Mouse (Mus musculus) ES-E14 (cell line): Measurements from ENCODE around the gene Zbed3. TPM values are rescaled to one million over a fixed set of nuclear protein-coding genes. Genes with fewer than 3 reads are reported as not detected.
A peak's percentile ranks its signal among the peaks of the same experiment; 100 is the strongest.

Experiments used
- DNase-seq: peaks from one replicate; pipeline ENCODE4 v3.0.0-alpha.2; 2013; ENCODE audit warnings: low read depth, low spot score
- H3K27ac ChIP-seq: 2 replicates; pipeline ENCODE4 v1.5.1; 2012; ENCODE audit warnings: low read depth, mild to moderate bottlenecking, low read length, moderate library complexity, mixed read lengths; ENCODE audit not compliant: poor library complexity, insufficient read depth, severe bottlenecking
- H3K36me3 ChIP-seq: 2 replicates; pipeline ENCODE4 v1.6.1; 2012; ENCODE audit warnings: mild to moderate bottlenecking, low read length, moderate library complexity, mixed read lengths; ENCODE audit not compliant: control insufficient read depth, poor library complexity, insufficient read depth, severe bottlenecking
- H3K4me1 ChIP-seq, 2 experiments: fragments of 150-350 bp in 1 of 2; sonication (generic) in 1 of 2; 2 replicates each; pipeline ENCODE4 v1.6.1; 2012; ENCODE audit warnings: low read length in 2 of 2, mild to moderate bottlenecking in 1 of 2, mixed read lengths in 1 of 2; ENCODE audit not compliant: control insufficient read depth in 2 of 2, insufficient read depth in 2 of 2, poor library complexity in 1 of 2
- H3K4me3 ChIP-seq, 2 experiments: fragments of 150-350 bp in 1 of 2; sonication (generic) in 1 of 2; 2 replicates each; pipeline ENCODE4 v1.5.1; 2012; ENCODE audit warnings: low read length in 2 of 2, low read depth in 1 of 2, mild to moderate bottlenecking in 1 of 2, mixed read lengths in 1 of 2; ENCODE audit not compliant: insufficient read depth in 1 of 2, poor library complexity in 1 of 2, severe bottlenecking in 1 of 2
- H3K9ac ChIP-seq: 2 replicates; pipeline ENCODE4 v1.6.1; 2012; ENCODE audit warnings: low read depth, mild to moderate bottlenecking, low read length, mixed read lengths; ENCODE audit not compliant: poor library complexity, insufficient read depth, severe bottlenecking
- H3K9me3 ChIP-seq: fragments of 150-350 bp; sonication (generic); 2 replicates; pipeline ENCODE4 v1.6.1; 2012; ENCODE audit warnings: low read depth, mild to moderate bottlenecking, low read length; ENCODE audit not compliant: control insufficient read depth, insufficient read depth
- CHD2 ChIP-seq: IDR thresholded peaks from 2 replicates; pipeline ENCODE4 v1.6.1; 2014; ENCODE audit warnings: mild to moderate bottlenecking, low read depth, low read length, inconsistent platforms
- HCFC1 ChIP-seq: IDR thresholded peaks from 2 replicates; pipeline ENCODE4 v1.6.1; 2012; ENCODE audit warnings: low read length, inconsistent platforms, borderline replicate concordance; ENCODE audit not compliant: insufficient read depth
- MAFK ChIP-seq: IDR thresholded peaks from 2 replicates; pipeline ENCODE4 v1.6.1; 2014; ENCODE audit warnings: mild to moderate bottlenecking, low read depth, low read length, inconsistent platforms; ENCODE audit not compliant: insufficient read depth
- ZC3H11A ChIP-seq: IDR thresholded peaks from 2 replicates; pipeline ENCODE4 v1.6.1; 2012; ENCODE audit warnings: low read depth, mild to moderate bottlenecking, inconsistent platforms, low read length, borderline replicate concordance
- ZNF384 ChIP-seq: IDR thresholded peaks from 2 replicates; pipeline ENCODE4 v1.6.1; 2012; ENCODE audit warnings: low read depth, low read length, inconsistent platforms
- in situ Hi-C, 2 experiments: fragments of 600-800 bp; cut with MboI; formaldehyde crosslinking; loops; one replicate each; pipeline ENCODE4 v1.15.1; 2025; ENCODE audit warnings: low sequenced_read_pairs in 2 of 2, inconsistent platforms in 1 of 2; ENCODE audit not compliant: unreplicated experiment in 2 of 2
- total RNA-seq: library from RNA; depleted of rRNA; stranded (reverse); fragments of 300-350 nt; gene quantifications from 2 replicates; pipeline ENCODE4 v1.2.3, GENCODE M21; 2012

Zbed3 gene
- total RNA-seq, 1 experiment = 4.7 TPM

DNA sequence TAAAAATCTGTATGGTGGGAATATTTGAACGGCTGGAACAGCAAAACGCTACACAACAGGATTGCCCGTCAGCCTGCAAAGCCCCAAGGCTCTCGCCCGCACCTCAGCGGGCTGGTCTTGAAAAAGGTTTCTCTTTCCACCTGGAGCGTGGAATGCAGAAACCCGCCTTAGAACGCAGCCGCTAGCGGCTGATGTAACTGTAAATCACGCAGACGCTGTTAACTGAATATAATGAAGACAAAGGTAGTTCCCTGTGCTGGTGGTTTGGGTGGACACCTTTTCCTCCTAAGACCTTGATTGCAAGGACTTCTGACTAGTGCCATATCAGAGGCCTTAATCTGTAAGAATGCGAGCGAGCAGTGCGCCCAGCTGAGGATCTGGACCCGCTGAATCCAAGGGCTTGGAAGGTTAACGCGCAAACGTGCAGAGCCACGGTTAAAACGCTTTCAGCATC, 1.2 kb downstream of the Zbed3 start:
- Histone ChIP-seq H3K4me3 (peak overlapping the region; percentile 85 to 90), H3K4me1 (peaks cover 6 to 14% of the 10 kb centered on the region in 2 experiments; a peak in 3 of 4 replicates), H3K36me3 (no peaks in the 10 kb centered on the region), H3K9ac (peak overlapping the region; percentile 95), H3K9me3 (no peaks in the 10 kb centered on the region), H3K27ac (peak overlapping the region; percentile 74; the same call in 1 of the 2 replicates)
- DNase-seq = peak; percentile 25
- TF ChIP-seq CHD2 (no peak), ZNF384 (no peak), HCFC1 (no peak), ZC3H11A (no peak), MAFK (no peak)
- in situ Hi-C loops = no loop called here

DNA sequence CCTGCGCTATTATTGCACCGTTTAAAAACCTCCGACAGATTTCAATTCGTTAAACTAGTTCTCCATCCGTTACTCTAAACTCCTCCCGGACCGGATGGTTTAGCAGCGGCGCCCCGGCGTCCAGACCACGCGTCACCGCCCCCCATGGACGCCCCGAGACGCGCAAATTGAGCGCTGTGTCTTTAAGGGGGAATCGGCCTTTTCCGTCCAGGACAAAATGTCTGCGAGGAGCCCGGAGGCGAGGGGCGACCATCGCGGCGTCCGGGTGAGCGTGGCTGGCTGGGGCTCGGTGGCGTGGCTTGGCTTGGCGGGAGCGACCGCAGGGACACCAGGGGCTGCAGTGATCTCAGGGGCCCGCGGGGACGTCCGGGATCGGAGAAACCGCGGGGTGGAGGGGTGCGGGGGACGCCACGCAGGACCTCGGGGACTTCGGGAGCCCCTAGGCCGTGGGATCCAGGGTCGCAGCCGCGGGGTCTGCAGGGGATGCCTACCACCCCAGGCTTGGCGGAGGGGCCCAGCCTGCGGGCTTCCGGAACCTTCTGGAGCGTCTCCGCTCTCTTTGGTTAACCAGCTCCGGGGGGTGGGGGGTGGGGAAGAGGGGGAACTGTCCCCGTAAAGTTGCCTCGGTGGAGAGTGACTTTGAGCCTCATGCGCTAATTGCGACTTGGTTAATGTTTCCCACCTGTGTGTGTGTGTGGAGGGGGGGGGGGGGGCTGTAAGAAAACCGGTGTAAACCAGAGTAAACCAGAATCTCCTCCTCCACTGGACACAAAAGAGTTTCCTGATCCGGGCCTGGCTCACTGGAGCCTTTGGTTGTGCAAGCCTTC, 1.9 kb downstream of the Zbed3 start:
- DNase-seq = peak; percentile 62
- Histone ChIP-seq H3K9me3 (no peaks in the 10 kb centered on the region), H3K36me3 (no peaks in the 10 kb centered on the region), H3K9ac (peak overlapping the region; percentile 95), H3K27ac (peak overlapping the region; percentile 74), H3K4me3 (peak overlapping the region; percentile 85 to 90), H3K4me1 (peaks cover 6 to 17% of the 10 kb centered on the region in 2 experiments; a peak in 3 of 4 replicates)
- TF ChIP-seq MAFK (no peak), HCFC1 (no peak), ZC3H11A (no peak)
- in situ Hi-C loops = no loop called here

DNA sequence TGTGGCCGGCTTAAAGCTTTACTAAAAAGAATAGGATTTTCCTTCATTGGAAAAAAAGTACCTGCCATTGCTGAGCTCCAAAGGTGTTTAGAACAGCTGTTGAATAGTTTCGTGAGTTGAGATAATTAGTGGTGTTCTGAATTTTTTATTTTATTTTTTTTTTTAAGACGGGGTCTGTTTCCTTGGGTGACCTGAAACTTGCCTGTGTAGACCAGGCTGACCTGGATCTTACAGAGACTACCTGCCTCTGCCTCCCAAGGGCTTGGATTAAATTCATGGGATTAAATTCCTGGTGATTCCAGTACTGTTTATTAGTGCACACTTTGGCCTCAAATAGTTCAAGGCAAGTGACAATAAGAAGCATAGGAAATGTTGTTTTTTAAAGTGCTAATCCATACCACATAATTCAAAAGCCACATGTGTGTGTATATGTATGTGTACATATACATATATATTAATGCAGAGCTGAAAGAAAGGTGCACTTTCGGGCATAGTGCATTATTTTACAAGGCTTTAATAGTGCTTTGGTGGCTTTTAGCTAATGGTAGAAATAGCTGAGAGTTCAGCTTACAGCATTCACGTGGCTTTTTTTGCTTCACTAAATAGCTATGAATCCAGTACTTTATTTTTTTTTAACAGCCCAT, 2.6 kb downstream of the Zbed3 start:
- Histone ChIP-seq H3K36me3 (no peaks in the 10 kb centered on the region), H3K4me1 (peaks cover 8 to 21% of the 10 kb centered on the region in 2 experiments; a peak in 3 of 4 replicates), H3K9ac (peak overlapping the region; percentile 95; the same call in 1 of the 2 replicates), H3K4me3 (peak overlapping the region; percentile 85 to 90), H3K27ac (peak overlapping the region; percentile 74; the same call in 1 of the 2 replicates), H3K9me3 (no peaks in the 10 kb centered on the region)
- in situ Hi-C loops = no loop called here
- no peak for DNase-seq
- no peak for TF ChIP-seq ZNF384
- TF ChIP-seq HCFC1 = no peak
- no peak for TF ChIP-seq MAFK
- no peak for TF ChIP-seq ZC3H11A
- TF ChIP-seq CHD2 = no peak

DNA sequence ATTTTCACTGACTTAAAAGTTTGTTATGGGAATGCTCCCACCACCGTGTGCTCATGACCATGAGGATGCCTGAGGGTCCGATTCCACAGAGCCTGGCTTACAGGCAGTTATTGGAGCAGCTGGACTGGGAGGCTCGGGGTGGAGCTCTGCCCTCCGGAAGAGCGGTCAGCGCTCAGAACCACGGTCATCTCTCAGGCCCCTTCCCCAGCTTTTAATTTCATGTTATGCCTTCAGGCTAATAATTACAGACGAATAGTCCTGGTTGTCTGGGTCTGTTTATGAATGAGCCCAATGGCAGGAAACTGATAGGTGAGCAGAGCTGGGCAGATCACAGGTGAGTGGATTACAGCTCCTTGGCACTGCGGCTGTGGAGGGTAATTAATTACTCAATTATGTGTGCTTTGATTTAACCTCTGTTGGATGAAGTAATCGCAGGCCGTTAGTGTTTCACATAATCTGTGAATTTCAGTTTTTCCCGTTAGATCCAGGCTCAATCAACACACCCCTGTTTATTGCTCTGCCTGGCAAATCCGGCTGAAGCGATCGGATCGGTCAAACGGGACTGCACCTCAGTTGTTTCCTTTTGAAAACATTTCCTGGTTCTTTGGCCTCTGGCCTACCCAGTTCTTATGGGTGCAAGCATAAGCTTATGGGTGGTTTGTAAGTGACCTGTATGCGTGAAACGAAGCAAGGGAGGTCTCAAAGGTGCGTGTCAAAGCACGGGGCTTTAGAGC, 3.4 kb downstream of the Zbed3 start:
- in situ Hi-C loops = no loop called here
- DNase-seq = no peak

More for the DNA sequence above, 3.4 kb downstream of the Zbed3 start:
- no peak for TF ChIP-seq MAFK
- TF ChIP-seq ZC3H11A = no peak
- TF ChIP-seq HCFC1 = no peak
- TF ChIP-seq CHD2 = no peak
- no peak for TF ChIP-seq ZNF384
- Histone ChIP-seq H3K4me3 (peak overlapping the region; percentile 52 to 90), H3K36me3 (no peaks in the 10 kb centered on the region), H3K27ac (peak overlapping the region; percentile 71), H3K9me3 (no peaks in the 10 kb centered on the region), H3K9ac (peak overlapping the region; percentile 57), H3K4me1 (peaks cover 8 to 21% of the 10 kb centered on the region in 2 experiments; a peak in 3 of 4 replicates)
